Mouse (Mus musculus): ENCODE data around the gene Ifne.
"Not testable (repeated sequence)": the region's sequence is repeated elsewhere in the genome, so short reads cannot be mapped to it uniquely, and the experiment has no call there.

Gene Ifne

DNA sequence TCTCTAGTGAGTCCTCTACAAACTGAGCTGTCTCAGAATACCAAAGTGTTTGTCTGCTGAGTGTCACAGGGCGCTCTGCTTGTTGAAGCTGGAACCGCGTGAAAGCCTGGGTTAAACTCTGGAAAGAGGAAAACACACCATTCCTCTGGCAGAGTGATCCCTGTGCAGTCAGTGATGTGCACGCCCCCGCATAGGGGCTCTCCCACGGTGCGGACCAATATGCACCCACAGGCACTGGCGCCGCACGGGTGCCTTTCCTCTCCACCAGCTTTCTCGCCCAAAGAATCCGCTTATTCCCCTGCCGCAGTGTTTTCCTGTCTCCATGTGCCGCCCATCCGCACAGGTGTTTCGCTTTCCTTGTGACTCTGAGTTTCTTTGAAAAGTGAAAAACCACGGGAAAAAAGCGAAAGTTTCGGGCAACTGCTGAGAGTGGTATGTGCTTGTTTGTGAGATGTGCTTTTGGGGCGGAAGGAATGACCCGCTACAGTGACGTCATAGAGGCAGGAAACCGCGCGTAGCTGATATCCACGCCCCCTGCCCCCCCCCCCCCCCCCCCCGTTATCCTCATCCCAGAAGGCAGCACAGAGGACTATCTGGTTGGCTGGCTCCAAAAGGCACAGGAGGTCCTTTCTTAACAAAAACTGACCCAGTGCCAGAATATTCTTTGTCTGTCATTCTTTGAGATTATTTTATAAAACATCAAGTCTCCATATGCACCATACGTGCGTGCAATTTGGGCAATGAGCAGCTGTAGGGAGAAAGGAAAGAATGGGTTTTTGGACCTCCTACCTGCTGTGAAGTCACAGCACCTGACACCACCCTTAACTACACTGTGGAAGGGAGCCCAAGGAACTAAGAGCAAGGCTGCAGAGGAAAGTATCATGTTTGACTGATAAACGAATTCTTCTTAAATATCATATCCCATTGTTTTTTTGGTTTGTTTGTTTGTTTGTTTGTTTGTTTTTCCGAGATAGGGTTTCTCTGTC lies 11.8 kb downstream of the Ifne start:
- peak; percentile 81 for DNase-seq (ENCODE audit: low read depth)

DNA sequence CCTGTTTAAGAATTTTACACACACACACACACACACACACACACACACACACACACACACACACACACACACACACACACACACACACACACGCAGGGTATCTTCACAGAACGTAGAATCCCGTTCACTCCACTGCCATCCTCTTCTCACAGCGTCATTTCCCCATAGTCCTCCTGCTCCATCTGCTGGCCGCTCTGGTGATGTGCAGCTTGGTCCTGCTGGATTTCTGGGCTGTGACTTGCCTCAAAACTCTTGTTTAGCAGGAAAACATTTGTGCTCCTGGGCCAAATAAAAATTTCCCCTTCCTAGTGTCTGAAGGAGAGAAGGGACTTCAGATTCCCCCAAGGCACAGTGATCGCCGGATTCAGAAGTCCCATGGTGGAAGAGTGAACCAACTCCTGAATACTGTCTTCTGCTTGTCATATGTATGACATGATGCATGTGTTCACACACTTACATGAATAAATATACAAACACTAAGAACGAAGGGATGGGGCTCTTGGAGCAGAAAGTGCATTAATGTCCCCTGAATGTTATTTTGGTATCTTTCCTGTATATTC lies 12.6 kb downstream of the Ifne start:
- DNase-seq (ENCODE audit: low read depth): peak; percentile 91

GRCm38 (mm10) chr4:88865011-88865569 lies 14.9 kb downstream of the Ifne start:
- DNase-seq (ENCODE audit: low read depth): no peak

DNA sequence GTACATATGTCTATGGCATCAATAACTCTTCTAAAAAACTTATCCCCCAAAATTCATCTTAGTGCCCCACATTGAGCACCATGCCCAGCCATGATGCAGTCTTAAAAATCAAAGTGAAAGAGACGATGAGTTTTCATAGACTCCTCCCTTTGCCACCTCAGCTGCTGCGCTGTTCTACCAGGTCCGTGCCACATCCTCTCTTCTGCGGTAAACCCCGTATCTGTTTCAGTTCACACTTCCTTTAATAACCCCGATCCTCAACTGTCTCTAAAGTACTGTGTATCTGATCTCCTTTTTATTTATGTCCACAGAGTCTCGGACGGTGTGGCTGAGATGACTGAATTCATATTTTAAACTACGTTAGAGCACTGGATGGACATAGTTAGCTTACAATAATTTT lies 15.4 kb downstream of the Ifne start:
- no peak for DNase-seq (ENCODE audit: low read depth)

DNA sequence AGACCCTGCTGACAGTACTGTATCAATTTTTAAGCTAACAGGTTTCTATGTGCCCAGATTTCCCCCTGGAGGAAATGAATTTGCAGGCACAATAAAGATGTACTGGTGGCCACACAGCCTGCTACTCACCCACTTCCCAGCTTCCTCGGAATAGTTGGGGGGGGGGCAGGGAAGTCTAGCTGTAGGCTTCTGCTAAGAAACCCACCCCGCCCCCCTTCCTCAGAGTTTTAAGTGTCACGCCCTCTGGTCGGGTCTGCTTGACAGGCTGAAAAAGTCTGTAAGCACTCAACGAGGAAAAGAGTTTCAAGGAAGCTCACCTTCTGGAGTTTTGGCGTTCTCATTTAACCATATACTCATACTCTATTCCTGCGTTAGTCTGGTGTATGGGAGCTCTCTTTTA lies 16.7 kb downstream of the Ifne start:
- no peak for DNase-seq (ENCODE audit: low read depth)

GRCm38 (mm10) chr4:88859214-88859613 lies 20.8 kb downstream of the Ifne start:
- no peak for DNase-seq (ENCODE audit: low read depth)

DNA sequence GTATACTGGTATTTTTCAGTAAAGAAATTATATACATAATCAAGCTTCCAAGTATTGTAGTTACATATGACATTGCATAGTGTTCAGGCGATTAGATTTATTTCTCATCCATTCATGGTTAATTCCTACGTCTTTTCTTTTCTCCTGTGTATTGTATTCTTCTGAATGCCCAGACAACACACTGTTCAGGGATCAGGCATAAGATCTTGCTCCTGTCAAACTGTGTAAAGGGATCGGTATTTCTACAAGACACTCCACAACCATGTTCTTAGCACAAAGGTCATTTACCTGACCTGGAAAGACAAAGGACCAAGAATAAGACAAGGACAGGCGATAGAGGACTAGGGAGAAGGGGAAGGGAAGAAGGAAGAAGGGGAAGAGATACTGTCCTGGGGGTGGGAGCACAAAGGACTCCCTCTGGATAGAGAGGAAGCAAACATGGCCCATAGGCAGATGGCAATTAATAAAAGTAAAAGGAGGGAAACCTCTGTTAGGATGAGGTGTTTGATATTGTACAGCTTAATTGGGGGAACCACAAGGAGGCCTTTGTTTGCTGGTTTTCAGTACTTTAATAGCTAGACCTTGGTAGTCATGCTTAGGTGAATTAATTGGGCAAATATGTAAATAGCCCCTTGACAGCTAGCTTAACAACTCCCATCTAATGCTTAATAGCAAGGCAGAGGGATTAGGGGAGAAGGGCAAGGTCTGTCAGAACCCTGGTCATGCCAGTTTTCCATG lies 28.8 kb downstream of the Ifne start:
- DNase-seq (ENCODE audit: low read depth): no peak

- no peak for DNase-seq (ENCODE audit: low read depth)
These were observed 30.3 kb downstream of the Ifne start, which contains the start of gene Ifna1 for GRCm38 (mm10) chr4:88849698-88850097. TSS of gene Ifna1 (plus strand) at chr4:88850087.

- peak; percentile 75 for DNase-seq (ENCODE audit: low read depth)
These were observed 34.7 kb downstream of the Ifne start for GRCm38 (mm10) chr4:88845334-88845733.

DNA sequence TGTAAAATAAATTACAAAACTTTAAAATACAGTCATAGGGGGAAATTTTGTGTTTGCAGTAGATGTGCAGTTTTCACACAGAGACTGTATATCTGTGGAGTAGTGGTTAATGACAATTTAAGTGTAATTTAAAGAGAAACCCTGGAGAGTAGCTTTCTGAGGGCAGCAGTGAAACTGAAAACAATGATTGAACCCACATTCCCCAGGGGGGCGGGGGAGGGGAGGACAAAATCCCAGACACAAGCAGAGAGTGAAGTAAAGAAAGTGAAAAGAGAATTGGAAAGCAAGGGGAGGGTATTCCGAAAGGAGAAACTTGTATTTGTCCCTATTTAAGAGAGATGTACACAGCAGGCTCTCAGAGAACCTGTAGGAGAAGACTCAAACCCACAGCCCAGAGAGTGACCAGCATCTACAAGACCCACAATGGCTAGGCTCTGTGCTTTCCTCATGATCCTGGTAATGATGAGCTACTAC lies 38.5 kb downstream of the Ifne start, which contains the start of gene Ifna4:
Gene Ifna4 (plus strand): TSS at position 424 of the 474 bp plus-strand sequence.
- DNase-seq (ENCODE audit: low read depth): no peak

DNA sequence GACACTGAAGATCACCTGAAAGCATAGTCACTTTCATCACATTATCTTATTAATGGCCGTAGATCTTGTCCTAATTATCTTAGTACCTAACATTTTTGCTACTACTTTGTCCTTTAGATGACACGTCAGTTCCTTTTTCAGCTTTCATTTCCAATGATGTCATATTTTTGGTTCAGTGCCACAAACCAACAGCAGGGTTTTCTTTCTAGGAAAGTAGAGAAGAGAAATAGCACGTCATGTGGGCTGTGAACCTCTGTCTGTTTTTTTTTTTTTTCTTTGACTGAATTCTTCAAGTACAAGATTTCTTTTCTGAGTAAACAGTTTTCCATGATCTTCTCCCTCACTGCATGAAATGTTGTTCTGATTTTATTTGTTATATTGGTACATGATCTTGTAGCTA lies 39.9 kb downstream of the Ifne start:
- DNase-seq (ENCODE audit: low read depth): peak; percentile 11

- peak; percentile 65 for DNase-seq (ENCODE audit: low read depth)
These were observed 41.2 kb downstream of the Ifne start for GRCm38 (mm10) chr4:88838828-88839227.

DNA sequence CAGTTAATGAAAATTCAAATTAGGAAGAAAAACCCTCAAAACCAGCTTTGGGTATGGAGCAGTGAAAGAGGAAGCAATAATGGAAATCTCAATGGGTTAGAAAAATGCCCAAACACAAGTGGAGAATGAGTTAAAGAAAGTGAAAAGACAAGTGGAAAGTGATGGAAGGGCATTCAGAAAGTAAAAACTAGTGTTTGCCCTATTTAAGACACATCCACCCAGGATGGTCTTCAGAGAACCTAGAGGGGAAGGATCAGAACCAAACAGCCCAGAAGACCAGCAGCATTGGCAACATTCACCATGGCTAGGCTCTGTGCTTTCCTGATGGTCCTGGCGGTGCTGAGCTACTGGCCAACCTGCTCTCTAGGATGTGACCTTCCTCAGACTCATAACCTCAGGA lies 44.8 kb downstream of the Ifne start, which contains the start of gene Ifna5:
Gene Ifna5 (plus strand): TSS at position 301 of the 400 bp plus-strand sequence.
- not testable (repeated sequence) for DNase-seq (ENCODE audit: low read depth)

GRCm38 (mm10) chr4:88830523-88830922 lies 49.5 kb downstream of the Ifne start:
- DNase-seq (ENCODE audit: low read depth): peak; percentile 74

All from NIH3T3 (cell line).